Mouse (Mus musculus) brain, embryonic 14.5 days (tissue): Measurements from ENCODE around the gene Tgfbr3.

Experiments
- CTCF ChIP-seq: fragments of 200-500 bp; IDR thresholded peaks from 2 replicates; pipeline ENCODE4 v1.5.1; 2012; ENCODE audit warnings: inconsistent platforms, mild to moderate bottlenecking, moderate library complexity, borderline replicate concordance; ENCODE audit not compliant: insufficient read depth, insufficient read length; ENCODE audit errors: extremely low read depth
- POLR2A ChIP-seq: fragments of 200-500 bp; IDR thresholded peaks from 2 replicates; pipeline ENCODE4 v1.6.1; 2012; ENCODE audit warnings: mild to moderate bottlenecking, inconsistent platforms, borderline replicate concordance; ENCODE audit not compliant: poor library complexity, insufficient read depth, insufficient read length, severe bottlenecking; ENCODE audit errors: extremely low read depth

GRCm38 (mm10) chr5:107121086-107121485 is 168.3 kb downstream of the Tgfbr3 start:
- TF ChIP-seq CTCF (no peak), POLR2A (no peak)
